In genomic region chr16:36828820-36829219, GRCm38 (mm10) we compare ENCODE assay signal across 7 mouse cellular contexts. TPM values are rescaled to one million over a fixed set of nuclear protein-coding genes. Genes with fewer than 3 reads are reported as not detected.
DNase-seq lines count a peak whose midpoint lies in the region; ATAC-seq and TF ChIP-seq lines count a peak whose summit lies in the region.

No protein-coding gene starts in this region.

- peak; percentile 17 for DNase-seq in liver, adult 2 months (ENCODE audit: extremely low read depth, low read depth, low spot score)
- DNase-seq in liver (no peak), MN1 (ENCODE audit: low spot score) (no peak)
- peak; percentile 20 for DNase-seq in hindbrain, embryonic 10.5 days (ENCODE audit: low spot score)
- no peak for DNase-seq in retina, embryonic 14.5 days (ENCODE audit: low spot score)

- no peaks in the 10 kb centered on the region for H3K36me3 ChIP-seq in liver, adult 2 months (ENCODE audit: control insufficient read depth, insufficient read depth, low read length)
- H3K36me3 ChIP-seq in hindbrain, embryonic 10.5 days: peaks cover 22% of the 10 kb centered on the region; the same call in 1 of the 2 replicates
- H3K36me3 ChIP-seq in midbrain, embryonic 13.5 days: no peaks in the 10 kb centered on the region

- no peak for TF ChIP-seq CTCF in liver, adult 2 months (IDR thresholded peaks at IDR 0.05; ENCODE audit: low read depth, low read length)
- TF ChIP-seq CTCF in cortical plate, adult 2 months (IDR thresholded peaks at IDR 0.05; ENCODE audit: extremely low read depth, insufficient read depth, low read length): no peak

- no peak overlapping the region for H3K27ac ChIP-seq in liver, adult 2 months (replicated peaks; ENCODE audit: insufficient read depth, low read depth, low read length)
- no peak overlapping the region for H3K27ac ChIP-seq in cortical plate, adult 2 months (ENCODE audit: insufficient read depth, low read length)
- H3K27ac ChIP-seq in hindbrain, embryonic 10.5 days: peak overlapping the region; percentile 93
- peak overlapping the region; percentile 84 for H3K27ac ChIP-seq in midbrain, embryonic 13.5 days

- peaks cover 6% of the 10 kb centered on the region for H3K4me1 ChIP-seq in liver, adult 2 months (ENCODE audit: control insufficient read depth, insufficient read depth, low read length)
- no peaks in the 10 kb centered on the region for H3K4me1 ChIP-seq in cortical plate, adult 2 months (ENCODE audit: control insufficient read depth, insufficient read depth, low read length)
- peaks cover 16% of the 10 kb centered on the region for H3K4me1 ChIP-seq in hindbrain, embryonic 10.5 days (replicated peaks)
- H3K4me1 ChIP-seq in midbrain, embryonic 13.5 days (replicated peaks): peaks cover 26% of the 10 kb centered on the region

- H3K27me3 ChIP-seq in liver, adult 2 months (ENCODE audit: control insufficient read depth, insufficient read depth, low read length): no peaks in the 10 kb centered on the region
- H3K27me3 ChIP-seq in hindbrain, embryonic 10.5 days (ENCODE audit: insufficient read depth, poor library complexity, severe bottlenecking): peaks cover 20% of the 10 kb centered on the region
- H3K27me3 ChIP-seq in midbrain, embryonic 13.5 days: peaks cover 4% of the 10 kb centered on the region; the same call in 1 of the 2 replicates

- 12% methylated on average over 11 of the region's 11 CpGs for WGBS in liver, adult 2 months
- WGBS in hindbrain, embryonic 10.5 days: 10% methylated on average over 11 of the region's 11 CpGs
- 6% methylated on average over 11 of the region's 11 CpGs for WGBS in midbrain, embryonic 13.5 days

- peak overlapping the region; percentile 72 for H3K4me2 ChIP-seq in midbrain, embryonic 13.5 days (replicated peaks)

- H3K9ac ChIP-seq in liver, adult 2 months (ENCODE audit: low read depth, low read length): peak overlapping the region; percentile 63
- peak overlapping the region; percentile 85 for H3K9ac ChIP-seq in midbrain, embryonic 13.5 days (replicated peaks)

- ATAC-seq in midbrain, embryonic 13.5 days: peak; percentile 38

- no peak for TF ChIP-seq POLR2A in liver, adult 2 months (IDR thresholded peaks at IDR 0.05; ENCODE audit: extremely low read depth, insufficient read depth, low read length)
- no peak for TF ChIP-seq POLR2A in cortical plate, adult 2 months (IDR thresholded peaks at IDR 0.05; ENCODE audit: extremely low read depth, insufficient read depth, low read length)

- H3K4me3 ChIP-seq in liver, adult 2 months (ENCODE audit: insufficient read depth, low read depth, low read length): peak overlapping the region; percentile 98
- H3K4me3 ChIP-seq in cortical plate, adult 2 months (ENCODE audit: insufficient read depth, low read length): peak overlapping the region; percentile 56
- H3K4me3 ChIP-seq in hindbrain, embryonic 10.5 days: peak overlapping the region; percentile 85
- H3K4me3 ChIP-seq in midbrain, embryonic 13.5 days (replicated peaks): peak overlapping the region; percentile 79

- no peaks in the 10 kb centered on the region for H3K9me3 ChIP-seq in hindbrain, embryonic 10.5 days
- H3K9me3 ChIP-seq in midbrain, embryonic 13.5 days: no peaks in the 10 kb centered on the region

- H3K79me2 ChIP-seq in liver, adult 2 months (ENCODE audit: control insufficient read depth, insufficient read depth, low read length): no peaks in the 10 kb centered on the region

RNA-seq across cellular contexts. Expression of gene Iqcb1, which starts 0.6 kb away (rescaled TPM):
- total RNA-seq in liver, adult 2 months (2014; rRNA removed): 3.6 and 6.3 TPM in 2 replicates
- 1.3 and 1.4 TPM in 2 replicates for polyA plus RNA-seq in liver, adult 2 months (2012; rRNA removed)
- polyA plus RNA-seq in cortical plate, adult 2 months (2012; rRNA removed): 28.9 and 34.6 TPM in 2 replicates
- 52.4 and 66.8 TPM in 2 replicates for polyA plus RNA-seq in hindbrain, embryonic 10.5 days (2016; fragmentation: Nextera tagmentation; extraction: Ambion mirVana)
- 64.3 and 72.5 TPM in 2 replicates for polyA plus RNA-seq in midbrain, embryonic 13.5 days (2015; fragmentation: Nextera tagmentation; extraction: Ambion mirVana)

RNA-seq across cellular contexts. Expression of gene Slc15a2, which starts 44.1 kb away (rescaled TPM):
- total RNA-seq in liver, adult 2 months (2014; rRNA removed): 2.8 and 6.9 TPM in 2 replicates
- polyA plus RNA-seq in liver, adult 2 months (2012; rRNA removed): 0.24 and 0.97 TPM in 2 replicates
- polyA plus RNA-seq in cortical plate, adult 2 months (2012; rRNA removed): 35.9 and 39.5 TPM in 2 replicates
- 1.7 and 1.8 TPM in 2 replicates for polyA plus RNA-seq in hindbrain, embryonic 10.5 days (2016; fragmentation: Nextera tagmentation; extraction: Ambion mirVana)
- 6.0 and 7.0 TPM in 2 replicates for polyA plus RNA-seq in midbrain, embryonic 13.5 days (2015; fragmentation: Nextera tagmentation; extraction: Ambion mirVana)

RNA-seq across cellular contexts. Expression of gene Eaf2, which starts 46.0 kb away (rescaled TPM):
- 0.28 and 0.67 TPM in 2 replicates for total RNA-seq in liver, adult 2 months (2014; rRNA removed)
- 0.28 and 0.29 TPM in 2 replicates for polyA plus RNA-seq in liver, adult 2 months (2012; rRNA removed)
- polyA plus RNA-seq in cortical plate, adult 2 months (2012; rRNA removed): 1.3 and 1.4 TPM in 2 replicates
- polyA plus RNA-seq in hindbrain, embryonic 10.5 days (2016; fragmentation: Nextera tagmentation; extraction: Ambion mirVana): 1.2 and 1.3 TPM in 2 replicates
- 0.73 and 0.89 TPM in 2 replicates for polyA plus RNA-seq in midbrain, embryonic 13.5 days (2015; fragmentation: Nextera tagmentation; extraction: Ambion mirVana)

RNA-seq across cellular contexts. Expression of gene Golgb1, which starts 46.1 kb away (rescaled TPM):
- 34.1 and 36.2 TPM in 2 replicates for total RNA-seq in liver, adult 2 months (2014; rRNA removed)
- polyA plus RNA-seq in liver, adult 2 months (2012; rRNA removed): 22.7 and 30.1 TPM in 2 replicates
- polyA plus RNA-seq in cortical plate, adult 2 months (2012; rRNA removed): 56.0 and 63.5 TPM in 2 replicates
- polyA plus RNA-seq in hindbrain, embryonic 10.5 days (2016; fragmentation: Nextera tagmentation; extraction: Ambion mirVana): 64.0 and 81.2 TPM in 2 replicates
- 91.6 and 97.5 TPM in 2 replicates for polyA plus RNA-seq in midbrain, embryonic 13.5 days (2015; fragmentation: Nextera tagmentation; extraction: Ambion mirVana)

Comparison
In these comparisons a context has a peak if more than half of its experiments do, and no peak if none do; other contexts are left out.
1. DNase-seq: peak in liver, adult 2 months (single experiment) and hindbrain, embryonic 10.5 days (single experiment); none in liver (single experiment), MN1 (single experiment) and retina, embryonic 14.5 days (single experiment).
2. H3K27ac ChIP-seq: peak in hindbrain, embryonic 10.5 days (single experiment) and midbrain, embryonic 13.5 days (single experiment); none in liver, adult 2 months (single experiment) and cortical plate, adult 2 months (single experiment).
3. RNA of gene Iqcb1, which starts 0.6 kb away (polyA plus RNA-seq): 64.3 to 72.5 TPM in midbrain, embryonic 13.5 days, 52.4 to 66.8 TPM in hindbrain, embryonic 10.5 days and 28.9 to 34.6 TPM in cortical plate, adult 2 months; 1.3 to 1.4 TPM in liver, adult 2 months; every median in the first group is over 10 times any median in the second.
4. Peak in every context shown above with its lines, with median percentiles within 50 percentile points of each other: H3K4me3 ChIP-seq.